Mouse (Mus musculus) erythroblast, embryonic 14.5 days (primary cell): ENCODE results near the gene Uqcc2.

ENCODE experiments used
- GATA1 ChIP-seq: IDR thresholded peaks from 2 replicates; pipeline ENCODE4 v1.6.1; 2012; ENCODE audit warnings: low read length, inconsistent platforms, mixed read lengths
- TAL1 ChIP-seq: IDR thresholded peaks from 3 replicates; pipeline ENCODE4 v1.6.1; 2012; ENCODE audit warnings: low read length, inconsistent platforms, mixed read lengths

DNA sequence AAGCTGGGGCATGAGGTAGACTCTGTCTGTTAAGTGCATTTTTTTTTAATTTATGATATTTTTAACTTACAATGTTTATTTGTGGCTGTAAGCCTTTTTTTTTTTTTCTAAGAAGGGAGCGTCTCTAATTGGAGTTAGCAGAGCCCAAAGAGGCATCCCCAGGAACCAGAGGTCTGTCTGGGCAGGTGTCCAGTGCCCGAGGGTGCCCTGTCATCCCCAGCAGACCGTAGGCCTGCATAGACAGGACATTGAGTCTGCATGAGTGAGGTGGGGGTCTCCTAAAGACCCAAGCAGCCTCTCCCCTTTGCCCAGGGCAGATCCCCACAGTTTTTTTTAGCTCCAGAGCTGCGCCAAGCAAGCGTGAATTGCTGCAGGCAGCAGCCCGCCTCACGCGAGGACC lies 22.0 kb upstream of the Uqcc2 start:
- no peak for TF ChIP-seq GATA1
- TF ChIP-seq TAL1, result no peak
